Mouse (Mus musculus): ENCODE results near the gene Emilin1. TPM values are rescaled to one million over a fixed set of nuclear protein-coding genes. Genes with fewer than 3 reads are reported as not detected.

Emilin1 gene
- total RNA-seq, 1 experiment, result 16.6 TPM

DNA sequence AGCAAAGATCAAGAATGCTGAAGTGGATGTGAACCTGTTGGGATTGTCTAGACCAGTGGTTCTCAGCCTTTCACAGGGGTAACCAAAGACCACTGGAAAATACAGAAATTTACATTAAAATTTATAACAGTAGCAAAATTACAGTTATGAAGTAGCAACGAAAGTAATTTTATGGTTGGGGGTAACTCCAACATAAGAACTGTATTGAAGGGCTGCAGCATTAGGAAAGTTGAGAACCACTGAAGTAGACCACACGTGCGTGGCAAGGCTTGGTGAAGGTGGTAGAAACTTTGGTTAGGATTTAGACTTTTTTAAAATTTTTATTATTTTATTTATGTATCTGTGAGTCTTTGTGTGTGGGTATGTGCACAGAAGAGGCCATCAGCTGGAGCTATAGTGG, 45.5 kb upstream of the Emilin1 start, which contains the start of gene Tmem214:
Gene Tmem214, plus strand, starts transcription at position 301 of the 400 bp plus-strand sequence.
- DNase-seq (ENCODE audit: low read depth, low spot score), result no peak
- H3K9me3 ChIP-seq (ENCODE audit: control insufficient read depth, insufficient read depth, low read depth, low read length), result no peaks in the 10 kb centered on the region
- H3K4me3 ChIP-seq (ENCODE audit: insufficient read depth in 1 of 2, low read depth in 1 of 2, low read length in 2 of 2, poor library complexity in 1 of 2, severe bottlenecking in 1 of 2), result 0 out of 4 replicates have a peak within 1 kb of the TSS, but pooled peaks of 1 of the 2 experiments have one; percentile 89
- H3K4me1 ChIP-seq (ENCODE audit: control insufficient read depth in 2 of 2, insufficient read depth in 2 of 2, low read length in 2 of 2, poor library complexity in 1 of 2), result peaks cover 0 to 10% of the 10 kb centered on the region in 2 experiments; a peak in 2 of 4 replicates
- H3K27ac ChIP-seq (ENCODE audit: insufficient read depth, low read depth, low read length, poor library complexity, severe bottlenecking), result no peak within 1 kb of the TSS
- H3K9ac ChIP-seq (ENCODE audit: insufficient read depth, low read depth, low read length, poor library complexity, severe bottlenecking), result no peak within 1 kb of the TSS
- in situ Hi-C loops (cut with MboI; ENCODE audit: low sequenced_read_pairs in 2 of 2, unreplicated experiment in 2 of 2), result no loop called here
- TF ChIP-seq MAFK (IDR thresholded peaks at IDR 0.05; ENCODE audit: insufficient read depth, low read depth, low read length) (no peak), CHD2 (IDR thresholded peaks at IDR 0.05; ENCODE audit: low read depth, low read length) (no peak), ZC3H11A (IDR thresholded peaks at IDR 0.05; ENCODE audit: borderline replicate concordance, low read depth, low read length) (no peak), ZNF384 (IDR thresholded peaks at IDR 0.05; ENCODE audit: low read depth, low read length) (no peak), HCFC1 (IDR thresholded peaks at IDR 0.05; ENCODE audit: borderline replicate concordance, insufficient read depth, low read length) (no peak)
- peaks cover 14% of the 10 kb centered on the region for H3K36me3 ChIP-seq (ENCODE audit: control insufficient read depth, insufficient read depth, low read length, poor library complexity, severe bottlenecking)

DNA sequence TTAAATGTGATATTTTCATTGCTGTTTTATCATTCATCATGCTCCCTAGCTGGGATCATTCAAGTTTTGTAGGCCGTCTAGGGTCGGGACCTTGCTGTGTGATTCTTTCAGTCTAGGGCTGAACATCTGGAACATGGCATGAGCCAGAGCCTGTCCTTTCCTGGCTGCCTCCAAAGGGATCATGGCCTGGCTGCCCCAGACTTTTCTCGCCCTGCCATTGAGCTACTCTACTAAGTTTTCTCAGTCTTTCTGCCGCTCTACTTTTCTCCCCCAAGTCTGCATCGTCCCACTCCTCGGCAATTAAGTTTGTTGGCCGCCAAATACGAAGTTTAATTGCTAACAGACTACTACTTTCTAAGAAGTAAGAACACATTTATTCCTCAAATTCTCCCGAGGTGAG, 44.2 kb upstream of the Emilin1 start:
- no peak overlapping the region for H3K27ac ChIP-seq (ENCODE audit: insufficient read depth, low read depth, low read length, poor library complexity, severe bottlenecking)
- in situ Hi-C loops (cut with MboI; ENCODE audit: low sequenced_read_pairs in 2 of 2, unreplicated experiment in 2 of 2), result no loop called here
- no peak for DNase-seq (ENCODE audit: low read depth, low spot score)
- H3K9ac ChIP-seq (ENCODE audit: insufficient read depth, low read depth, low read length, poor library complexity, severe bottlenecking), result peak overlapping the region; percentile 37; the same call in 1 of the 2 replicates
- peak overlapping the region; percentile 9 to 89; a peak in 2 of 4 replicates for H3K4me3 ChIP-seq (ENCODE audit: insufficient read depth in 1 of 2, low read depth in 1 of 2, low read length in 2 of 2, poor library complexity in 1 of 2, severe bottlenecking in 1 of 2)
- no peak for TF ChIP-seq MAFK (IDR thresholded peaks at IDR 0.05; ENCODE audit: insufficient read depth, low read depth, low read length)
- TF ChIP-seq ZC3H11A (IDR thresholded peaks at IDR 0.05; ENCODE audit: borderline replicate concordance, low read depth, low read length), result no peak
- TF ChIP-seq ZNF384 (IDR thresholded peaks at IDR 0.05; ENCODE audit: low read depth, low read length), result no peak
- TF ChIP-seq HCFC1 (IDR thresholded peaks at IDR 0.05; ENCODE audit: borderline replicate concordance, insufficient read depth, low read length), result no peak
- no peak for TF ChIP-seq CHD2 (IDR thresholded peaks at IDR 0.05; ENCODE audit: low read depth, low read length)
- peaks cover 26% of the 10 kb centered on the region for H3K36me3 ChIP-seq (ENCODE audit: control insufficient read depth, insufficient read depth, low read length, poor library complexity, severe bottlenecking)
- H3K9me3 ChIP-seq (ENCODE audit: control insufficient read depth, insufficient read depth, low read depth, low read length), result no peaks in the 10 kb centered on the region
- peaks cover 0 to 4% of the 10 kb centered on the region in 2 experiments; a peak in 2 of 4 replicates for H3K4me1 ChIP-seq (ENCODE audit: control insufficient read depth in 2 of 2, insufficient read depth in 2 of 2, low read length in 2 of 2, poor library complexity in 1 of 2)

DNA sequence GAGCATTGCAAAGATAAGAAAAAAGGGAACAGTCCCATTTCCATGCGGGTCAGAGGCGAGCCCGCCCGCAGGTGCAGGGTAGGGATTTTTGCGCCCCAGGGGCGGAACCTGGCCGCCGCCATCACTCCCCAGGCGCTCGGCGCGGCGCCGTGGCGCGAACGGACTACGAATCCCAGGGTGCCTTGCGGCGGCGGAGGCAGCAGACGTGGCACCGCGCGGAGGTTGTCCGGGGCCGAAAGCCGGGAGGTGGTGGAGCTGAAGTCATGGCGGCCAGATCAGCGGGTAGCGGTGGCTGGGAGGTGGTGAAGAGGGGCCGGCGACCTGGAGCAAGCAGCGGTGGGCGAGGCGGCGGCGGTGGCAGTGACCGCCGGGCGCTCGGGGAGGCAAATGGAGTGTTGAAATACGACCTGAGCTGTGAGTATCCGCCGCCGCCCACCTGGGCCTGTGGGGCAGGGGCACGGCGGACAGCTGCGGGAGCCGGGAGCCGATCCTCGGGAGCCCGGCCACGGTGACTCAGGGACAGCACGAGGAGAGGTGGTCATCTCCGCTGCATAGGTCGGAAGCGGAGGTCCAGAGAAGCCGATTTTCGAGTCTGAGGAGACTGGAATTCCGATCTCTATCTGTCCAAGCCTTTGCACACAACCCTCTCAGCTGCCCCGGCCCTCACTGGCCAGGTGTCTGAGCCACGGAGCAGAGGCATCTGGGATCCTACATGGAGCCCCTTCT, 43.6 kb upstream of the Emilin1 start:
- H3K36me3 ChIP-seq (ENCODE audit: control insufficient read depth, insufficient read depth, low read length, poor library complexity, severe bottlenecking), result peaks cover 32% of the 10 kb centered on the region
- H3K4me1 ChIP-seq (ENCODE audit: control insufficient read depth in 2 of 2, insufficient read depth in 2 of 2, low read length in 2 of 2, poor library complexity in 1 of 2), result no peaks in the 10 kb centered on the region
- peak; percentile 75 for DNase-seq (ENCODE audit: low read depth, low spot score)
- peak overlapping the region; percentile 70 to 89 for H3K4me3 ChIP-seq (ENCODE audit: insufficient read depth in 1 of 2, low read depth in 1 of 2, low read length in 2 of 2, poor library complexity in 1 of 2, severe bottlenecking in 1 of 2)
- TF ChIP-seq HCFC1 (IDR thresholded peaks at IDR 0.05; ENCODE audit: borderline replicate concordance, insufficient read depth, low read length), result peak; percentile 93
- no peak for TF ChIP-seq MAFK (IDR thresholded peaks at IDR 0.05; ENCODE audit: insufficient read depth, low read depth, low read length)
- H3K9ac ChIP-seq (ENCODE audit: insufficient read depth, low read depth, low read length, poor library complexity, severe bottlenecking), result peak overlapping the region; percentile 74
- no peak overlapping the region for H3K27ac ChIP-seq (ENCODE audit: insufficient read depth, low read depth, low read length, poor library complexity, severe bottlenecking)
- H3K9me3 ChIP-seq (ENCODE audit: control insufficient read depth, insufficient read depth, low read depth, low read length), result no peaks in the 10 kb centered on the region
- in situ Hi-C loops (cut with MboI; ENCODE audit: low sequenced_read_pairs in 2 of 2, unreplicated experiment in 2 of 2), result no loop called here

DNA sequence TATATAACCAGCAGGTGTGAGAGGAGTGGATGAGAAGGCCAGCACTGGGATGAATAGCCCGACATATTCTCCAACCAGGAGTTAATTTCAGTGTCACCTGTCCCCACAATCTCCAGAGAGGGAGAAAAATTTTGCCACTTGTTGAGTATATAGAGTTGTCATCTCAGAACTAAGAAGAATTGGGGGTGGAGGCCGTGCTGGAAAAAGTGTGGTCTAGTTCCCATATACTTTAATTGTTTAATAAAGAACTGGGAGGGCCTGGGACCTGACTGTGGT, 43.1 kb upstream of the Emilin1 start:
- TF ChIP-seq ZC3H11A (IDR thresholded peaks at IDR 0.05; ENCODE audit: borderline replicate concordance, low read depth, low read length) (no peak), ZNF384 (IDR thresholded peaks at IDR 0.05; ENCODE audit: low read depth, low read length) (no peak), HCFC1 (IDR thresholded peaks at IDR 0.05; ENCODE audit: borderline replicate concordance, insufficient read depth, low read length) (no peak)
- Histone ChIP-seq H3K4me3 (ENCODE audit: insufficient read depth in 1 of 2, low read depth in 1 of 2, low read length in 2 of 2, poor library complexity in 1 of 2, severe bottlenecking in 1 of 2) (peak overlapping the region; percentile 70 to 89), H3K9ac (ENCODE audit: insufficient read depth, low read depth, low read length, poor library complexity, severe bottlenecking) (peak overlapping the region; percentile 74), H3K9me3 (ENCODE audit: control insufficient read depth, insufficient read depth, low read depth, low read length) (no peaks in the 10 kb centered on the region), H3K27ac (ENCODE audit: insufficient read depth, low read depth, low read length, poor library complexity, severe bottlenecking) (no peak overlapping the region), H3K36me3 (ENCODE audit: control insufficient read depth, insufficient read depth, low read length, poor library complexity, severe bottlenecking) (peaks cover 35% of the 10 kb centered on the region), H3K4me1 (ENCODE audit: control insufficient read depth in 2 of 2, insufficient read depth in 2 of 2, low read length in 2 of 2, poor library complexity in 1 of 2) (no peaks in the 10 kb centered on the region)
- in situ Hi-C loops (cut with MboI; ENCODE audit: low sequenced_read_pairs in 2 of 2, unreplicated experiment in 2 of 2), result no loop called here
- DNase-seq (ENCODE audit: low read depth, low spot score), result no peak

DNA sequence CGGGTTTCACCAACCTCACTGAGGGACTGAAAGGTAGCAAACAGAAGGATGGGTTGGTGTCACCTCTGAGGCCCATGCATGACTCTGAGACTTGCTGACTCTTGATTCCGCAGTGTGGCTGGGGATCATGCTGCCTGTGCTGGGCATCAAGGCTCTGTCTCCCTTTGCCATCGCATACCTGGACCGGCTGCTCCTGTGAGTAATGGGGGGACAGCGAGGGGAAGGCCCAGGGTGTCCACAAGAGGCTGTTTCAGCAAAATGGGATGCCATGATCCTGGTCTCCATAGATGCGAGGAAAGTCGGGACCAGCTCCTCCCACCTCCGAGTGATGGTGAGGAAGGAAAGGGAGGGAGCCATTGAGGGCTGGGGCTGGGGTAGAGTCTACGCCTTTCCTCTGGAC, 40.6 kb upstream of the Emilin1 start:
- TF ChIP-seq ZC3H11A (IDR thresholded peaks at IDR 0.05; ENCODE audit: borderline replicate concordance, low read depth, low read length), result no peak
- no peak for TF ChIP-seq HCFC1 (IDR thresholded peaks at IDR 0.05; ENCODE audit: borderline replicate concordance, insufficient read depth, low read length)
- TF ChIP-seq CHD2 (IDR thresholded peaks at IDR 0.05; ENCODE audit: low read depth, low read length), result no peak
- TF ChIP-seq MAFK (IDR thresholded peaks at IDR 0.05; ENCODE audit: insufficient read depth, low read depth, low read length), result no peak
- TF ChIP-seq ZNF384 (IDR thresholded peaks at IDR 0.05; ENCODE audit: low read depth, low read length), result no peak
- H3K4me3 ChIP-seq (ENCODE audit: insufficient read depth in 1 of 2, low read depth in 1 of 2, low read length in 2 of 2, poor library complexity in 1 of 2, severe bottlenecking in 1 of 2), result no peak overlapping the region
- no peak overlapping the region for H3K9ac ChIP-seq (ENCODE audit: insufficient read depth, low read depth, low read length, poor library complexity, severe bottlenecking)
- in situ Hi-C loops (cut with MboI; ENCODE audit: low sequenced_read_pairs in 2 of 2, unreplicated experiment in 2 of 2), result no loop called here
- H3K9me3 ChIP-seq (ENCODE audit: control insufficient read depth, insufficient read depth, low read depth, low read length), result no peaks in the 10 kb centered on the region
- H3K4me1 ChIP-seq (ENCODE audit: control insufficient read depth in 2 of 2, insufficient read depth in 2 of 2, low read length in 2 of 2, poor library complexity in 1 of 2), result no peaks in the 10 kb centered on the region
- DNase-seq (ENCODE audit: low read depth, low spot score), result no peak
- H3K36me3 ChIP-seq (ENCODE audit: control insufficient read depth, insufficient read depth, low read length, poor library complexity, severe bottlenecking), result peaks cover 55% of the 10 kb centered on the region
- no peak overlapping the region for H3K27ac ChIP-seq (ENCODE audit: insufficient read depth, low read depth, low read length, poor library complexity, severe bottlenecking)

Data from ES-E14 (cell line).